Mouse (Mus musculus): ENCODE results near the gene Dpm3.

DNA sequence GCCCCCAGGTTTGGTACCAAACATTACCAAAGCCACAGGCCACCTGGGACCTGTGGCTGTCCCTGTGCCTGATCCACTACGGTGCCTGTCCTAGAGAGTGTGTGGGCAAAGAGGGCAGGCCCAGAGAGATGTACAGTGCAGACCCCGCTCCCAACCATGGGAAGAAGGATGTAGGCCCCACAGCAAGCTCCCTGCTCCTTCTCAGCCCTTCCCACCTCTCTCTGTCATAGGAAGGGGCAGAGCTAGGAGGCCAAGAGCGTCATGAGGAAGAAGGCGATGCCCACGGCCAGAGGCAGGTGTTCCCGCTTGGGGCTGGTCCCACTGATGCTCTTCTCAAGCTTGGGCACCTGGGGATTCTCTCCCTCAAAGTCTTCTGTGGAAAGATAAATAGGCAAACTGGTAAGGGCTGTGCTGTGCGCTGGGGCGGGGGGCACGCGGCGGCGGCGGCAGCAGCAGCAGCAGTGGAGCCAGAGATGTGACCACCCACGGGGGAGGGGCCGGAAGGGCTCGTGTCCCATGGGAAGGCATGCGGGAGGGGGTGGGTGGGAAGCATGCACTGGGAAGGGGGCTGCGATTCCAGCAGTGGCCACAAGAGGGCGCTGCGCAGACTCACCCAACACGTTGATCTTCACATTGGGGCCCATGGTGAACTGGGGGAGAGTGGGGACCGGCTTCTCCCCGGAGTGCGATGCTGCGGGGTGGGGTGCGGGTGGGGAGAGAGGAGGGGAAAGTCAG, 56.2 kb downstream of the Dpm3 start:
- TF ChIP-seq CTCF (IDR thresholded peaks at IDR 0.05; ENCODE audit: low read depth) (peak; percentile 95), EP300 (IDR thresholded peaks at IDR 0.05; ENCODE audit: low read depth) (no peak)

All from liver, embryonic 14.5 days (tissue).